16 mouse cellular contexts compared by ENCODE assay signal in the genomic region with DNA sequence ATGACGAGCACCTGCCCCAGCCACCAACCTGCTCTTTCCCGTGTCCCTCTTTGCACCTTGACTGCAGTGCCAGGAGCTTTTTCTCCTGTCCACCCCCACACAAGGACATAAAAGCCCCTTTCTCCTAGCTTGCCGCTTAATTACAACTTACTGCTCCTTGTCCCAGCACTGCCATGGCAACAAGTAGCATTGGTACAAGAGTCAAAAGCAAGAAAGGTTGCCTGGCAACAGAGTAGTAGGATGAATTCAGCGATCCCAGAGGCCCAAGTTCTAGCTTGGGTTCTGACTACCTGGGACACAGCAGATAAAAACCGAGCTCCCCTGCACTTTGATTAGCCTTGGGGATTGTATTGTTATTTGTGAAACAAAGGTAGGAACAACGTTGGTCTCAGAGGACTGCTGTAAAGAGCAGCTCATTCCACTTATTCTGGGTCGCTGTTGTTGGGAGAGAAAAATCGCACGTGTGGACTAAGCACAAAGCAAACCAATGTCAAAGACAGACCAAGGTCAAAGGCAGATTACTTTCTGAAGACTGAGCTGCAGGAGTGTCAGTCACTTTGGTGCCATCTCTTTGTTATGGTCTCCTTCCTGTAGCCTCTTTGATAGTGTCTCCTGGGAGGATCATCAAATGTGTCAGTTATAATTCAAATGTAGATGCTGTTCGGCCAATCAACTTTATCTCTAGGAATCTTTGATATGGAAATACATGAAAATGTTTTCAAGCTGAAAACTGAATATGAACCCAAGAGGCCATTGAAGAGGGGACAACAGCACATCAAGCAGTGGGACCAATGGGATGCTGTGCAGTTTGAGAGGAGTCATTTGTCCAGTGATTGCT.
DNase-seq lines count a peak whose midpoint lies in the region; ATAC-seq lines count a peak whose summit lies in the region.
"Had no signal": no experiment of that assay in that cellular context is flagged by ENCODE, and none has a peak within 500 bp of the region (broad histone marks: within the 10 kb centered on the region; RNA-seq: fewer than 3 reads in every experiment).

No protein-coding gene starts in this region.

- no peak overlapping the region for H3K4me3 ChIP-seq in hindbrain, embryonic 16.5 days (ENCODE audit: low read length)
- H3K4me3 ChIP-seq in neural tube, embryonic 13.5 days, result no peak overlapping the region
- H3K4me3 ChIP-seq: embryonic facial prominence, embryonic 13.5 days; liver, embryonic 15.5 days had no signal

- no peaks in the 10 kb centered on the region for H3K9me3 ChIP-seq in hindbrain, embryonic 16.5 days (ENCODE audit: control insufficient read depth, low read length)
- no peaks in the 10 kb centered on the region for H3K9me3 ChIP-seq in neural tube, embryonic 13.5 days
- H3K9me3 ChIP-seq: embryonic facial prominence, embryonic 13.5 days; liver, embryonic 15.5 days had no signal

- no peak overlapping the region for H3K27ac ChIP-seq in hindbrain, embryonic 16.5 days (ENCODE audit: low read depth, low read length)
- no peak overlapping the region for H3K27ac ChIP-seq in neural tube, embryonic 13.5 days (replicated peaks)
- H3K27ac ChIP-seq: embryonic facial prominence, embryonic 13.5 days; liver, embryonic 15.5 days had no signal

- H3K9ac ChIP-seq in hindbrain, embryonic 16.5 days (ENCODE audit: low read depth, low read length), result no peak overlapping the region
- H3K9ac ChIP-seq in neural tube, embryonic 13.5 days, result no peak overlapping the region
- H3K9ac ChIP-seq: embryonic facial prominence, embryonic 13.5 days; liver, embryonic 15.5 days had no signal

- no peaks in the 10 kb centered on the region for H3K36me3 ChIP-seq in hindbrain, embryonic 16.5 days (ENCODE audit: control insufficient read depth, insufficient read depth, low read length)
- H3K36me3 ChIP-seq in neural tube, embryonic 13.5 days, result no peaks in the 10 kb centered on the region
- H3K36me3 ChIP-seq: embryonic facial prominence, embryonic 13.5 days; liver, embryonic 15.5 days had no signal

- no peak overlapping the region for H3K4me2 ChIP-seq in hindbrain, embryonic 16.5 days (ENCODE audit: low read length)
- no peak overlapping the region for H3K4me2 ChIP-seq in neural tube, embryonic 13.5 days
- H3K4me2 ChIP-seq: embryonic facial prominence, embryonic 13.5 days; liver, embryonic 15.5 days had no signal

- intact Hi-C loops in left cerebral cortex, postnatal 10 days (cut with DNase I), result loop anchor here (2.0 to 10.0 kb wide), 5 partner anchors 65 to 453 kb away; partner anchors contain the start of gene Arntl
- intact Hi-C loops in gastrocnemius, postnatal 14 days (cut with DNase I; ENCODE audit: low total_unique reads), result loop anchor here (5.0 kb wide), 1 partner anchor 110 kb away; no protein-coding TSS in a partner anchor

- H3K4me1 ChIP-seq in hindbrain, embryonic 16.5 days (ENCODE audit: control insufficient read depth, insufficient read depth, low read depth, low read length), result peaks cover 5% of the 10 kb centered on the region
- peaks cover 9% of the 10 kb centered on the region for H3K4me1 ChIP-seq in neural tube, embryonic 13.5 days (replicated peaks)
- H3K4me1 ChIP-seq: embryonic facial prominence, embryonic 13.5 days; liver, embryonic 15.5 days had no signal

- peak; percentile 52 for ATAC-seq in hindbrain, embryonic 16.5 days
- peak; percentile 37; the same call in 1 of the 2 replicates for ATAC-seq in neural tube, embryonic 13.5 days (ENCODE audit: low read depth)
- ATAC-seq in megakaryocyte-erythroid progenitor cell, adult 5-6 weeks (replicated peaks; ENCODE audit: low FRiP score, low TSS enrichment, poor library complexity, severe bottlenecking), result no peak

- 23% methylated on average over 10 of the region's 10 CpGs for WGBS in hindbrain, embryonic 16.5 days
- WGBS in neural tube, embryonic 13.5 days, result 29% methylated on average over 10 of the region's 10 CpGs

- peak; percentile 47 for DNase-seq in left cerebral cortex, adult 11 months (ENCODE audit: low spot score)
- DNase-seq in left cerebral cortex, postnatal 10 days (ENCODE audit: extremely low spot score in 1 of 2, low spot score in 2 of 2), result no peak
- DNase-seq in brain, adult 2 months (ENCODE audit: low read depth, low spot score), result peak; percentile 78
- no peak for DNase-seq in kidney, adult 8-10 months
- no peak for DNase-seq in gastrocnemius, postnatal 14 days
- DNase-seq: adrenal gland, postnatal 25 days; cerebellum, adult 18-20 months; heart, adult 18-20 months; heart, postnatal 14 days; kidney, adult 9 months; lung, postnatal 4 days had no signal

- H3K27me3 ChIP-seq in hindbrain, embryonic 16.5 days (replicated peaks; ENCODE audit: control insufficient read depth, insufficient read depth, low read length), result no peaks in the 10 kb centered on the region
- peaks cover 13% of the 10 kb centered on the region for H3K27me3 ChIP-seq in neural tube, embryonic 13.5 days

Comparison
In these comparisons a context has a peak if more than half of its experiments do, and no peak if none do; other contexts are left out.
1. DNase-seq: peak in left cerebral cortex, adult 11 months (single experiment) and brain, adult 2 months (single experiment); none in left cerebral cortex, postnatal 10 days (0 of 2), kidney, adult 8-10 months (0 of 2) and gastrocnemius, postnatal 14 days (single experiment).